Mouse (Mus musculus): Measurements from ENCODE around the gene Spindoc. TPM values are rescaled to one million over a fixed set of nuclear protein-coding genes. Genes with fewer than 3 reads are reported as not detected.

The Spindoc gene
- total RNA-seq, 4 experiments from 2014 or later: 31.8 to 36.3 (median 33.9) TPM

Small RNA genes lying within 50 kb of the gene (microRNA-seq; reads per million reads assigned to microRNA genes)
- 0 to 0.25 reads per million in 2 experiments for gene Mir6991

Other genes starting within 250 kb of the Spindoc start
- gene Otub1, start 176.7 kb downstream of the Spindoc start, total RNA-seq (2022): 100 to 1,000 TPM; 277 to 297 (median 291) TPM
- gene Cox8a, start 165.4 kb downstream of the Spindoc start, total RNA-seq (2022): 1,000 to 10,000 TPM; 1,017 to 1,089 (median 1,062) TPM
- gene Naa40, start 141.8 kb downstream of the Spindoc start, total RNA-seq (2022): 10 to 100 TPM; 34.6 to 44.2 (median 36.6) TPM
- gene Rcor2, start 115.7 kb downstream of the Spindoc start, total RNA-seq (2022): 10 to 100 TPM; 12.7 to 17.0 (median 14.6) TPM
- 100 to 1,000 TPM; 101 to 135 (median 120) TPM for gene Mark2, start 41.1 kb downstream of the Spindoc start, total RNA-seq (2022)
- gene 2700081O15Rik, start 34.6 kb upstream of the Spindoc start, total RNA-seq (2022): 10 to 100 TPM; 37.1 to 44.0 (median 40.6) TPM
- gene Rtn3, start 100.3 kb upstream of the Spindoc start, total RNA-seq (2022): 100 to 1,000 TPM; 723 to 801 (median 747) TPM
- gene Atl3, start 111.0 kb upstream of the Spindoc start, total RNA-seq (2022): 10 to 100 TPM; 24.8 to 27.1 (median 26.2) TPM
- 10 to 100 TPM; 40.1 to 48.2 (median 43.3) TPM for gene Pla2g16, start 174.5 kb upstream of the Spindoc start, total RNA-seq (2022)
- gene Lgals12, start 224.2 kb upstream of the Spindoc start, total RNA-seq (2022): under 1 TPM; 0.22 to 0.63 (median 0.38) TPM
- gene Hrasls5, start 229.5 kb upstream of the Spindoc start, total RNA-seq (2022): under 1 TPM in 1 of 4 experiments, not detected in 3; 0.55 TPM

Measured in layer of hippocampus, adult 8-10 months (tissue).